Mouse (Mus musculus): ENCODE results near the gene Mef2b.

GRCm38 (mm10) chr8:70178231-70178630 is 38.7 kb downstream of the Mef2b start:
- TF ChIP-seq POLR2A (IDR thresholded peaks at IDR 0.05; ENCODE audit: insufficient read length, low read depth) = no peak
- no peak for TF ChIP-seq POLR2AphosphoS2 (IDR thresholded peaks at IDR 0.05; ENCODE audit: insufficient read length, low read depth)
- no peak for TF ChIP-seq MYOD1 (IDR thresholded peaks at IDR 0.05; ENCODE audit: control insufficient read depth in 1 of 3, insufficient read length in 2 of 3, low read depth in 2 of 3)
- no peak for TF ChIP-seq CEBPB (IDR thresholded peaks at IDR 0.05; ENCODE audit: insufficient read depth, poor library complexity, severe bottlenecking)
- TF ChIP-seq USF1 (IDR thresholded peaks at IDR 0.05; ENCODE audit: low read depth) = no peak
- TF ChIP-seq MYOG (IDR thresholded peaks at IDR 0.05; ENCODE audit: control insufficient read depth in 1 of 3, insufficient read depth in 1 of 3, insufficient read length in 2 of 3, low read depth in 2 of 3) = no peak
- no peak for TF ChIP-seq E2F4 (IDR thresholded peaks at IDR 0.05; ENCODE audit: insufficient read depth)
- TF ChIP-seq TCF12 (IDR thresholded peaks at IDR 0.05; ENCODE audit: insufficient read depth, poor library complexity, severe bottlenecking) = no peak
- no peak for TF ChIP-seq SRF (IDR thresholded peaks at IDR 0.05; ENCODE audit: control insufficient read depth, insufficient read length, low read depth)
- no peak for TF ChIP-seq MAX (IDR thresholded peaks at IDR 0.05; ENCODE audit: low read depth)
- TF ChIP-seq REST (IDR thresholded peaks at IDR 0.05; ENCODE audit: insufficient read depth, insufficient read length) = no peak

Measured in myocyte (in vitro differentiated cells).